Mouse (Mus musculus) hindbrain, embryonic 15.5 days (tissue): Measurements from ENCODE around the gene Rasgef1a. TPM values are rescaled to one million over a fixed set of nuclear protein-coding genes. Genes with fewer than 3 reads are reported as not detected.

ENCODE experiments used
- ATAC-seq: fragments of 200-750 bp; cut with Nextera tagmentation; 2 replicates; pipeline ENCODE4 v1.8.0; 2017; ENCODE audit warnings: low read depth, moderate number of reproducible peaks, moderate TSS enrichment; ENCODE audit not compliant: low FRiP score
- H3K27ac ChIP-seq: fragments of 300-500 bp; sonication (generic); replicated peaks from 2 replicates; pipeline ENCODE4 v1.5.1; 2015; ENCODE audit warnings: mild to moderate bottlenecking, inconsistent platforms
- H3K27me3 ChIP-seq: fragments of 300-500 bp; sonication (generic); 2 replicates; pipeline ENCODE4 v1.6.1; 2015; ENCODE audit warnings: control low read depth, inconsistent platforms
- H3K36me3 ChIP-seq: fragments of 300-500 bp; sonication (generic); 2 replicates; pipeline ENCODE4 v1.6.1; 2015; ENCODE audit warnings: control low read depth, inconsistent platforms
- H3K4me1 ChIP-seq: fragments of 300-500 bp; sonication (generic); replicated peaks from 2 replicates; pipeline ENCODE4 v1.6.1; 2015; ENCODE audit warnings: control low read depth, inconsistent platforms
- H3K4me2 ChIP-seq: fragments of 300-500 bp; sonication (generic); 2 replicates; pipeline ENCODE4 v1.6.1; 2015; ENCODE audit warnings: moderate library complexity, mild to moderate bottlenecking, inconsistent platforms
- H3K4me3 ChIP-seq: fragments of 300-500 bp; sonication (generic); 2 replicates; pipeline ENCODE4 v1.5.1; 2015; ENCODE audit warnings: mild to moderate bottlenecking, inconsistent platforms
- H3K9ac ChIP-seq: fragments of 300-500 bp; sonication (generic); 2 replicates; pipeline ENCODE4 v1.6.1; 2015; ENCODE audit warnings: inconsistent platforms
- H3K9me3 ChIP-seq: fragments of 300-500 bp; sonication (generic); 2 replicates; pipeline ENCODE4 v1.6.1; 2016; ENCODE audit warnings: control low read depth, inconsistent platforms
- WGBS: fragments of 180-500 bp; shearing (Covaris S2); methylation state at CpG from one replicate; pipeline ENCODE4 v1.1.7; 2015; 5-methylcytosine and 5-hydroxymethylcytosine counted together
- polyA plus RNA-seq: library from polyadenylated mRNA; unstranded; fragments of >200 nt; fragmentation: Nextera tagmentation; extraction: Ambion mirVana; gene quantifications from 2 replicates; pipeline ENCODE4 v1.2.1, GENCODE M21; 2015

The Rasgef1a gene
- 4.6 and 5.0 TPM in 2 replicates for polyA plus RNA-seq

DNA sequence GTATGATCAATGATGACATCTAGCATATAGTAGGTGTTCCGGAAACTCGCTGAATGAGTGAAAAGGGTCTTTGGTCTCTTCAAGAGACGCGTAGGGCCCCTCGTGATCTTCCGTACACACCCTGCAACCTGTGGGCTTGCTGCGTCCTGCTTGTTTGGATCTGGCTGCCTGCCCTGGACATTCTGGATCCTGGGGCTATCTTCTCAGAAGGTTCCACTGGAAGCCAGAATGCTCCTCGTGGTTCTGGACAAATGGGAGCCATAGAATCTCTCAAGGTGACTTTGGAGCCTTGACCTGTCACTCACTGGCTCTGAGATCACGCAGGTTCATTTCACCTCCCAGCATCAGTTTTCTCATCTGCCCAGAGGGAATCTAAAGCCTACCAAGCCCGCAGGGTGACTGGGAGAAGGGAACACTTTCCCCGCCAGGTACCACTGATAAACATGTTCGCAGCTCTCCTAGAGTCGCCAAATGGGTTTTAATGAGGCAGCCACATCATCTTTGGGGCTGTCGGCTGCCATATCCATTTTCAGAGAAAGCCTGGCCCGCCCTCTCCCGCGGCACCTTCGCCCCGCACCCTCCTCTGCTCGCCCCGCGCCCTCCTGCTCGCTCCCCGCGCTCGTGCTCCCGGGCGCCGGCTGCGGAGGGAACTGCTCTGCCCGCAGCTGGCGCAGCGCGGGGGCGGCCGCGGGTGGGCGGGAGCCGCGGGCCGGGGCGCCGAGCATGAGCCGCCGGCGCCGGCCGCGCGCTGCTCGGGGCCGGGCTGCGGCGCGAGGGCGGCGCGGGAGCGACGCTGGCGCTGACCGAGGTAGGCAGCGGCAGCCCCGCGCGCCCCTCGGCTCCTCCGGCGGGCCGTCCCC, at the start of gene Rasgef1a:
Gene Rasgef1a, plus strand, starts transcription at position 683 of the 860 bp plus-strand sequence.
- Histone ChIP-seq H3K4me1 (peaks cover 20% of the 10 kb centered on the region), H3K36me3 (no peaks in the 10 kb centered on the region), H3K27ac (peak within 1 kb of the TSS; percentile 43; the same call in 1 of the 2 replicates), H3K4me2 (peak within 1 kb of the TSS; percentile 89), H3K27me3 (no peaks in the 10 kb centered on the region; the same call in 1 of the 2 replicates), H3K9ac (peak within 1 kb of the TSS; percentile 66), H3K4me3 (peak within 1 kb of the TSS; percentile 59), H3K9me3 (no peaks in the 10 kb centered on the region)
- peak; percentile 57 for ATAC-seq
- 12% methylated on average over 57 of the region's 70 CpGs for WGBS

DNA sequence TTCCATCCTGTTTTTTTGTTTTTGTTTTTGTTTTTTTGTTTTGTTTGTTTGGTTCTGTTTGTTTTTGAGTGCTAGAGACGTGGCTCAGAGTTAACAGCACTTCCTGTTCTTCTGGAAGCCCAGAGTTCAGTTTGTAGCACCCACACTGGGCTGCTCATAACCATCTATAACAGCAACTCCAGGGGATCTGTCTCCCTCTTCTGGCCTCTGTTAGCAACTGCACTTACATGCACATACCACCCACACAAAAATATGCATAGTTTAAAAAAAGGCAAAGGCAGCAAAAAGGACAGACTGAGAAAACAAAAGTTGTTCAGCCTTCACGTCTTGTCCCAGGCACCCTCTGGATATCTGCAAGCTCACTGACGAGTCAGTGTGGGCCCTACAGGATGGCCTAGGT, 48.0 kb upstream of the Rasgef1a start:
- Histone ChIP-seq H3K36me3 (no peaks in the 10 kb centered on the region), H3K4me1 (no peaks in the 10 kb centered on the region), H3K9ac (no peak overlapping the region), H3K27me3 (no peaks in the 10 kb centered on the region), H3K4me2 (no peak overlapping the region), H3K4me3 (no peak overlapping the region), H3K9me3 (no peaks in the 10 kb centered on the region), H3K27ac (no peak overlapping the region)
- 88% methylated on average over 3 of the region's 3 CpGs for WGBS
- ATAC-seq, result no peak

DNA sequence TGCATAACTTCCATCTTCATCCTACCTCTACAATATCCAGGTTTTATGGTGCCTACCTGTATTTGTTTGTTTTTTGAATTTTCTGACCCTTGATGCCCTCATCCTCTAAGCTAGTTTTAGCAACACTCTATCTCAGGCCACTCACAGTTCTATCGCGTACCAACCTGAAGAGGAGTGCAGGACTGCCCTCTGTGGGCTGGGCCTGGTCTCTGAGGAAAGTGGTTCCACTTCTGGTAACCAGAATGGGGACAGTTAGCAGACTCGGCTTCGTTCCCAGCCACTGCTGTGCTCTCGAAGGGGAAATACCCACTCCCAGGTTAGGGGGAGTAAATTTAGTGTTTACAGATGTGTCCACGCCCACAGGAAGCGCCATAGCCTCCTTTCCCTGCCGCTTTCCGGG, 44.5 kb upstream of the Rasgef1a start:
- Histone ChIP-seq H3K27ac (no peak overlapping the region), H3K36me3 (no peaks in the 10 kb centered on the region), H3K9ac (no peak overlapping the region), H3K27me3 (no peaks in the 10 kb centered on the region), H3K4me2 (no peak overlapping the region), H3K4me3 (no peak overlapping the region), H3K9me3 (no peaks in the 10 kb centered on the region; the same call in 1 of the 2 replicates), H3K4me1 (no peaks in the 10 kb centered on the region)
- ATAC-seq, result no peak
- 58% methylated on average over 9 of the region's 9 CpGs for WGBS

DNA sequence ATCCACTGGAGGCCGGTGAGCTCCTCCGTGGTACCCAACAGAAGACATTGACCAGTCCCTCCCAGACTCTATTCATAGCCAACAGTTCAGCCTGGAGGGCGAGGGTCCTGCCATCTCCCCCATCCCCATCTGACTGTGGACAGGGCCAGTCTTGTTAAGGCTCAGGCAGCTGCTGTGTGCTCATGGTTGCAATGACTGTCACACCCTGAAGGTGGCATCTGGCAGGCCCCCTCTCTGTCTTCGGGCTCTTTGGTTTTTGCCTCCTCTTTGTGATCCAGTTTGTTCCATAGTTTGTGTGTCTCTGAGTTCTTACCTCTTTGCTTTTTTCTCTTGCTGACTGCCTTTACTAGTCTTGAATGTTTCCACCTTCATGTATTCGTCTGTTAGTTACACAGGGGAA, 24.1 kb upstream of the Rasgef1a start:
- 55% methylated on average over 5 of the region's 5 CpGs for WGBS

DNA sequence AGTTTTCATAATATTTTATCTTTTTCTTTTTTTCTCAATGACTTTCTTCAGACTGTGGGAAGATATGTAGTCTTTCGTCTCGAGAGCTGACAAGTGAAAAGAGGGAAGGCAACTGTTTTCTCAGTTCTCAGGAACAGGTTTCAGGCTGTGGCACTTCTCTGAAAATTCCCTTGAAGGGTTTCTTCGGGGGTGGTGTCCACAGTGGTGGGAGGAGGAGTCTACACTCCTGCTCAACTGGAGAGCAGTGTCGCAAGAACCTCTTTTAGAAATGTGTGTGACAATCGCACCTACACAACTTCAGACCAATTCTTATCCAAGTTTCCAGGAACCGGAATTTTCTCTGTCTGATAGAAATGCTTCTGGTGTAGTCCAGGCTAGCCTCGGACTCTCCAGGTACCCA, 22.0 kb upstream of the Rasgef1a start:
- Histone ChIP-seq H3K4me2 (no peak overlapping the region), H3K9ac (no peak overlapping the region), H3K4me1 (no peaks in the 10 kb centered on the region), H3K27me3 (no peaks in the 10 kb centered on the region), H3K9me3 (no peaks in the 10 kb centered on the region), H3K4me3 (no peak overlapping the region), H3K36me3 (no peaks in the 10 kb centered on the region), H3K27ac (no peak overlapping the region)
- ATAC-seq, result no peak
- 94% methylated on average over 7 of the region's 7 CpGs for WGBS

More for the DNA sequence above, 24.1 kb upstream of the Rasgef1a start:
- no peaks in the 10 kb centered on the region for H3K4me1 ChIP-seq
- no peak overlapping the region for H3K27ac ChIP-seq
- no peaks in the 10 kb centered on the region for H3K9me3 ChIP-seq
- no peak for ATAC-seq
- H3K4me2 ChIP-seq, result no peak overlapping the region
- no peaks in the 10 kb centered on the region for H3K27me3 ChIP-seq
- H3K4me3 ChIP-seq, result no peak overlapping the region
- no peaks in the 10 kb centered on the region for H3K36me3 ChIP-seq
- no peak overlapping the region for H3K9ac ChIP-seq

DNA sequence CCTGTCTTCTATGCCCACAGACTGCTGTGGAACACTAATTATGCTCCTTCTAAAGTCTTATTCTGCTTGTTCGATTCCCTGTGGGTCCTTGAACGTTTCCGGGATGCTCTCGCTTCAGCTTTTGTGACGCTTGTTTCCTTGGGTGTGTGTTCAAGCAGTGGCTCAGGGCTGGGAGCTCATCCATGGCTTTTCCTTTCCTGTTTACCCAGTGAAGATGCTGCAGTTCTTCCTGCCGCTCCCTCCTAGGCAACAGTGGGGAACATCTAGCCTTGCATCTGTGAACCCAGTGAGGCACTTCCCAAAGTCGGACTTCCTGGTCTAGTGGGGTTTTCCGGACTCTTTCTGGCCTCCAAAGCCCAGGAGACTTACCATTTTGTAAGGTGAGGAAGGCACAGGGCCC, 20.6 kb upstream of the Rasgef1a start:
- Histone ChIP-seq H3K4me3 (no peak overlapping the region), H3K27ac (no peak overlapping the region), H3K27me3 (no peaks in the 10 kb centered on the region), H3K9ac (no peak overlapping the region), H3K36me3 (no peaks in the 10 kb centered on the region), H3K4me2 (no peak overlapping the region), H3K4me1 (no peaks in the 10 kb centered on the region), H3K9me3 (no peaks in the 10 kb centered on the region)
- ATAC-seq, result no peak
- 87% methylated on average over 8 of the region's 8 CpGs for WGBS

DNA sequence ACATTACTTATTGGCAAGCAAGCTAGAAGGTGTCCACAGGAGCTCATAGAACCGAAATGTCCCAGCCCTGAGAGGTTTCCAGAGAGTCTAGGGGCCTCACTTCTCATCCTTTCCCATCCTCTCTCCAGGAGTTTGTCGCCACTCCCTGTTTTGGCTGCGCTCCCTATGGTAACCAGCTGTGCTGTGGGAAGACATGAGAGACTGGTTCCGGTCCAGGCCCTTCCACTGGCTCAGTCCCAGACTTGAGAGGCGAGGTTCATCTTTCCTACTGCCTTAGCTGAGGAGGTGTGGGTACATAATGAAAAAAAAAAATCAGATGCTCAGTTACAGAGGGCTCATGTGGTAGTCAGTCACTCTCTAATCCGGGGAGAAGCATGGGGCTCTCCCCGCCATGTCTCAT, 19.9 kb upstream of the Rasgef1a start:
- Histone ChIP-seq H3K9ac (no peak overlapping the region), H3K9me3 (no peaks in the 10 kb centered on the region), H3K27ac (no peak overlapping the region), H3K4me2 (no peak overlapping the region), H3K36me3 (no peaks in the 10 kb centered on the region), H3K27me3 (no peaks in the 10 kb centered on the region), H3K4me1 (no peaks in the 10 kb centered on the region), H3K4me3 (no peak overlapping the region)
- ATAC-seq, result no peak
- 85% methylated on average over 7 of the region's 7 CpGs for WGBS

DNA sequence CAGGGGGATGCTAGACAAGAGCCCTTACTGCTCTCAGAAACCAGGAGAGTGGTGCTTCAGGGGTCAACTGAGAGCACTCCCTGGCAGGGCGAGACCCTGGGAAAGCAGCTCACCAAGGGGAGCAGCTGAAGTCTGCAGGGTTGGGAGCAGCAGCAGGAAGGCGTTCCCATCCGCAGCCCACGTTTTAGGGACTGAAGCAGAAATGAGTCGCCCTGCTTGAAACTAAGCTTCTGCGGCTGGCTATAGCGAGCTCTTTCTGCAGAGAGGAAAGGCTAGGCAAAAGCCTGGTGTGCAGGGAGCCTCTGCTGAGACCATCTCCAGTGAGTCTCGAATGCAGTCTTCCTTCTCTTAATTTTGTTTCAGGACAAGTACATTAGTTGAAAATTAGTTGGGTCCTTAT, 19.3 kb upstream of the Rasgef1a start:
- Histone ChIP-seq H3K27ac (no peak overlapping the region), H3K4me3 (no peak overlapping the region), H3K9ac (no peak overlapping the region), H3K27me3 (no peaks in the 10 kb centered on the region), H3K9me3 (no peaks in the 10 kb centered on the region), H3K4me2 (no peak overlapping the region), H3K4me1 (no peaks in the 10 kb centered on the region), H3K36me3 (no peaks in the 10 kb centered on the region)
- WGBS, result 70% methylated on average over 8 of the region's 8 CpGs
- no peak for ATAC-seq

DNA sequence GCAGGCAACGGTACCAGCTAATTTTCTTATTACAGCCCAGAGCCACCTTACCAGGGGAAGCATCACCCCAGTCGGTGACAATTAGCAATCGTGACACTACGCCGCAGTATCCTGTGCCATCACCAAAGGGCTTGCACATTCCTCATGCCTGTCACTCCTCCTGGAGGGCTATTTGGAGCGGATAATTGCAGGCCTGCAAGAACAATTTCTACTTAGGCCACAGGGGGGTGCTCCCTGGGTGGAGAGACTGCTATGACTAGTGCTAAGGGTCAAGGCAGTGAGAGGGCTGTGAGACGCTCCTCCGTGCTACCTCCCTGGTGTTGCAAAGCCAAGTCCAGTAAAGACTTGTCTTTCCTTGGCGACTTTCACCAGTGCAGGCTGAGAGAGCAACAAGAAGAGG, 16.1 kb upstream of the Rasgef1a start:
- no peak overlapping the region for H3K27ac ChIP-seq
- H3K9me3 ChIP-seq, result no peaks in the 10 kb centered on the region
- H3K9ac ChIP-seq, result no peak overlapping the region
- H3K4me1 ChIP-seq, result no peaks in the 10 kb centered on the region
- no peak overlapping the region for H3K4me2 ChIP-seq
- no peak overlapping the region for H3K4me3 ChIP-seq
- ATAC-seq, result 0 out of 2 replicates have a peak, but pooled peaks have one; percentile 23
- H3K27me3 ChIP-seq, result no peaks in the 10 kb centered on the region
- no peaks in the 10 kb centered on the region for H3K36me3 ChIP-seq
- WGBS, result 44% methylated on average over 9 of the region's 9 CpGs

DNA sequence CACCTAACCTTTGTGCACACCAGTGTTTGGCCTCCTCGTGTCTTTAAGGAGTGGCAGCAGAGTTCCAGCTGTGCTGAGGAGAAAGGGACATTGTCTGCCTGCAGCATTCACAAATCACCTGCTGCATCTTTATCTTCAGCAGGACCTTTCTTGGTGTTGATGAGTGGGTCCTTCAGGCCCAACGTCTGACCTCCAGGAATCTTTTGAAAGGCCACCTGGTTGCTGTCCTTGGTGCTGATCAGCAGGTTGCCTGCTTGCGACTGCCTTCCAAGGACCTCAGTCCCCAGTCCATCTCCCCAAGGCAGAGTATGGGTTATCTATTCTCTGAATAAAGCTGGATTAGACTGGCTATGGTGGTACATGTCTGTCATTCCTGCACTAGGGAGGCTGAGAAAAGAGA, 10.0 kb upstream of the Rasgef1a start:
- Histone ChIP-seq H3K9me3 (no peaks in the 10 kb centered on the region), H3K36me3 (no peaks in the 10 kb centered on the region), H3K4me1 (no peaks in the 10 kb centered on the region), H3K9ac (no peak overlapping the region), H3K4me2 (no peak overlapping the region), H3K27ac (no peak overlapping the region), H3K27me3 (no peaks in the 10 kb centered on the region), H3K4me3 (no peak overlapping the region)
- 22% methylated on average over 3 of the region's 3 CpGs for WGBS
- no peak for ATAC-seq

DNA sequence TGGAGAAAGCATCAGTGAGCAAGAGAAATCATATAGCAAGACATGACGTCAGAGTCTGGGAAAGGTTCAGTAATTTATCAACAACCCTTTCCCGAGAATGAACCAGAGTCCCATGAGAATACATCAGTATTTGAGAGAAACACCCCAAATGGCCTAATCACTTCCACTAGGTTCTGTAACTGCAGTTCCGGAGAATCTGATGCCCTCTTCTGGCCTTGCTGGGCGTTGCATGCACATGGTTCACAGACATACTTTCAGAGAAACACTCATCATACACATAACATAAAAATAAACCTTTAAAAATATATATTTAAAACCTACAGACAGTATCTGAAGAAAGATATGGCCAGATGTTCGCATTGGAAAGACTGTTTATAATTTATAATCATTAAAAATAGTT, 3.9 kb upstream of the Rasgef1a start:
- Histone ChIP-seq H3K27me3 (no peaks in the 10 kb centered on the region; the same call in 1 of the 2 replicates), H3K4me1 (peaks cover 2% of the 10 kb centered on the region; the same call in 1 of the 2 replicates), H3K4me3 (no peak overlapping the region), H3K4me2 (no peak overlapping the region), H3K27ac (no peak overlapping the region), H3K36me3 (no peaks in the 10 kb centered on the region), H3K9ac (no peak overlapping the region), H3K9me3 (no peaks in the 10 kb centered on the region)
- no peak for ATAC-seq
- 58% methylated on average over 5 of the region's 5 CpGs for WGBS

DNA sequence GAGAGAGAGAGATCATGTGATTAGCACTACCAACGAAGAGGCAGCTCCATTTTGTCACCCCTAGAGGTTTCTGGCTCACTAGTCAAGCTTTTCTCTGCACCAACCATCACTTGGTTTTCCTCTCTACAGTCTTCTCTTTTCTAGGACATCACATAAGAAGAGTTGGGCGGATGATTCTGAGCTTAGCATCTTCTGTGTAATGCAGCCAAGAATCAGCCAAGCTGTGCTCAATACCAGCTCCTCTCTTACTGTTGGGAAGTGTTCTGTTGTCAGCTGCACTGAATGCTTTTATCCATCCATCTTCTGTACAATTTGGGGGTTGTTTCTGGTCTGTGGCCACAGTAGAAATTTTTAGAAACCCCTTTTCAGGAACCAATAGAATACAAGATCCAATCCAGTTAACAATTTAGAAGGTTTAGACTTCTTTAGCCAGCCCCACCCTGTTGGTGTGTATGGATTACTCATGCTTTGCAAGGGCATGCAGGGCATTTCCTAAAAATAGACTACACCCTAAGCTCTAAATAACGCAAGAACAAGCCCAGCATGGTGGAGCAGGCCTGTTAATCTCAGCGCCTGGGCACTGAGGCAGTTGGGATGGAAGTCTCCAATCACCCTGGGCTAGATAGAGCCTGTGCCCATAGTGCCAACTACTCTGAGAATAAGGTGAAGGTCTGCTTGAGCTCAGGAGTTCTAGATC, 3.2 kb upstream of the Rasgef1a start:
- H3K9me3 ChIP-seq, result no peaks in the 10 kb centered on the region
- no peak for ATAC-seq
- 79% methylated on average over 4 of the region's 4 CpGs for WGBS

More for the DNA sequence above, 3.2 kb upstream of the Rasgef1a start:
- H3K4me2 ChIP-seq, result no peak overlapping the region
- no peaks in the 10 kb centered on the region; the same call in 1 of the 2 replicates for H3K27me3 ChIP-seq
- H3K9ac ChIP-seq, result no peak overlapping the region
- no peak overlapping the region for H3K4me3 ChIP-seq
- peaks cover 5% of the 10 kb centered on the region; the same call in 1 of the 2 replicates for H3K4me1 ChIP-seq
- no peaks in the 10 kb centered on the region for H3K36me3 ChIP-seq
- H3K27ac ChIP-seq, result no peak overlapping the region
